8 mouse cellular contexts compared by ENCODE assay signal in genomic region chr4:155043289-155043625, GRCm38 (mm10). TPM values are rescaled to one million over a fixed set of nuclear protein-coding genes. Genes with fewer than 3 reads are reported as not detected.
DNase-seq lines count a peak whose midpoint lies in the region; ATAC-seq and TF ChIP-seq lines count a peak whose summit lies in the region.

No protein-coding gene starts in this region.

- peak overlapping the region; percentile 28 for H3K4me3 ChIP-seq in lung, embryonic 16.5 days (ENCODE audit: low read length)
- H3K4me3 ChIP-seq in lung, adult 2 months (replicated peaks; ENCODE audit: extremely low read depth, low read depth, low read length), result no peak overlapping the region
- 0 out of 2 replicates have a peak overlapping the region, but pooled peaks have one; percentile 9 for H3K4me3 ChIP-seq in intestine, postnatal 0 days (ENCODE audit: low read depth, low read length)
- peak overlapping the region; percentile 29 for H3K4me3 ChIP-seq in stomach, embryonic 14.5 days (ENCODE audit: low read depth, low read length)

- H3K4me1 ChIP-seq in lung, embryonic 16.5 days (replicated peaks; ENCODE audit: control insufficient read depth, insufficient read depth, low read length), result no peaks in the 10 kb centered on the region
- H3K4me1 ChIP-seq in lung, adult 2 months (ENCODE audit: control insufficient read depth, insufficient read depth, low read length), result no peaks in the 10 kb centered on the region
- no peaks in the 10 kb centered on the region for H3K4me1 ChIP-seq in intestine, postnatal 0 days (replicated peaks; ENCODE audit: control insufficient read depth, insufficient read depth, low read length)
- H3K4me1 ChIP-seq in stomach, embryonic 14.5 days (ENCODE audit: control insufficient read depth, insufficient read depth, low read length), result no peaks in the 10 kb centered on the region

- H3K4me2 ChIP-seq in lung, embryonic 16.5 days (ENCODE audit: low read depth, low read length), result peak overlapping the region; percentile 54
- peak overlapping the region; percentile 25 for H3K4me2 ChIP-seq in intestine, postnatal 0 days (replicated peaks; ENCODE audit: low read depth)
- H3K4me2 ChIP-seq in stomach, embryonic 14.5 days (replicated peaks; ENCODE audit: low read depth, low read length), result peak overlapping the region; percentile 59

- peaks cover 36% of the 10 kb centered on the region for H3K27me3 ChIP-seq in lung, embryonic 16.5 days (ENCODE audit: control insufficient read depth, insufficient read depth, low read depth, low read length)
- peaks cover 8% of the 10 kb centered on the region; the same call in 1 of the 2 replicates for H3K27me3 ChIP-seq in intestine, postnatal 0 days (replicated peaks; ENCODE audit: control insufficient read depth, insufficient read depth, low read length)
- H3K27me3 ChIP-seq in stomach, embryonic 14.5 days (ENCODE audit: control insufficient read depth, insufficient read depth, low read length), result peaks cover 28% of the 10 kb centered on the region

- H3K36me3 ChIP-seq in lung, embryonic 16.5 days (ENCODE audit: control insufficient read depth, insufficient read depth, low read length), result no peaks in the 10 kb centered on the region
- peaks cover 7% of the 10 kb centered on the region for H3K36me3 ChIP-seq in intestine, postnatal 0 days (ENCODE audit: control insufficient read depth, insufficient read depth)
- H3K36me3 ChIP-seq in stomach, embryonic 14.5 days (ENCODE audit: control insufficient read depth, insufficient read depth, low read length), result no peaks in the 10 kb centered on the region

- no peak overlapping the region for H3K9ac ChIP-seq in lung, embryonic 16.5 days (ENCODE audit: low read length)
- H3K9ac ChIP-seq in intestine, postnatal 0 days (ENCODE audit: low read depth, low read length), result no peak overlapping the region
- no peak overlapping the region for H3K9ac ChIP-seq in stomach, embryonic 14.5 days (replicated peaks; ENCODE audit: low read depth, low read length)

- H3K27ac ChIP-seq in lung, embryonic 16.5 days (ENCODE audit: low read length), result no peak overlapping the region
- H3K27ac ChIP-seq in intestine, postnatal 0 days (ENCODE audit: low read depth, low read length), result no peak overlapping the region
- H3K27ac ChIP-seq in stomach, embryonic 14.5 days (ENCODE audit: low read length), result no peak overlapping the region

- peak; percentile 69 for DNase-seq in cerebellum, adult 9-11 months
- no peak for DNase-seq in cerebellum, adult 8-10 months
- DNase-seq in lung, adult 2 months, result no peak
- no peak for DNase-seq in frontal cortex, postnatal 14 days (ENCODE audit: low spot score in 2 of 2)
- DNase-seq in urinary bladder, postnatal 36 days (ENCODE audit: low spot score in 2 of 2), result no peak

- no peak for TF ChIP-seq CTCF in lung, adult 2 months (IDR thresholded peaks at IDR 0.05; ENCODE audit: insufficient read depth, low read length)
- no peak for TF ChIP-seq CTCF in intestine, postnatal 0 days (IDR thresholded peaks at IDR 0.05; ENCODE audit: low read depth)

- TF ChIP-seq POLR2A in lung, adult 2 months (IDR thresholded peaks at IDR 0.05; ENCODE audit: borderline replicate concordance, extremely low read depth, low read depth, low read length), result no peak

- H3K9me3 ChIP-seq in lung, embryonic 16.5 days (ENCODE audit: control insufficient read depth, low read length), result no peaks in the 10 kb centered on the region
- H3K9me3 ChIP-seq in intestine, postnatal 0 days (ENCODE audit: control insufficient read depth), result no peaks in the 10 kb centered on the region
- H3K9me3 ChIP-seq in stomach, embryonic 14.5 days (ENCODE audit: control insufficient read depth, low read depth, low read length), result no peaks in the 10 kb centered on the region

- WGBS in lung, embryonic 16.5 days, result under 1% methylated on average over 25 of the region's 25 CpGs
- WGBS in lung, adult 2 months, result 5% methylated on average over 25 of the region's 25 CpGs
- WGBS in intestine, postnatal 0 days, result 27% methylated on average over 24 of the region's 25 CpGs
- WGBS in stomach, embryonic 14.5 days, result 2% methylated on average over 19 of the region's 25 CpGs

- ATAC-seq in lung, embryonic 16.5 days (ENCODE audit: low read depth), result no peak
- ATAC-seq in intestine, postnatal 0 days, result no peak
- no peak for ATAC-seq in stomach, embryonic 14.5 days (ENCODE audit: insufficient number of reproducible peaks, insufficient read depth, low FRiP score, low read depth)

RNA-seq across cellular contexts. Expression of gene Plch2, which starts 13.3 kb away (rescaled TPM):
- 11.4 and 14.9 TPM in 2 replicates for polyA plus RNA-seq in lung, embryonic 16.5 days (2015; fragmentation: Nextera tagmentation; extraction: Ambion mirVana)
- polyA plus RNA-seq in lung, adult 2 months (2012; rRNA removed), result 15.1 and 23.9 TPM in 2 replicates
- polyA plus RNA-seq in intestine, postnatal 0 days (2015; fragmentation: Nextera tagmentation; extraction: Ambion mirVana), result 5.3 and 5.7 TPM in 2 replicates
- 25.1 and 25.9 TPM in 2 replicates for polyA plus RNA-seq in stomach, embryonic 14.5 days (2014; fragmentation: Nextera tagmentation; extraction: Ambion mirVana)

RNA-seq across cellular contexts. Expression of gene Pex10, which starts 23.6 kb away (rescaled TPM):
- polyA plus RNA-seq in lung, embryonic 16.5 days (2015; fragmentation: Nextera tagmentation; extraction: Ambion mirVana), result 26.8 and 27.4 TPM in 2 replicates
- polyA plus RNA-seq in lung, adult 2 months (2012; rRNA removed), result 20.8 and 23.7 TPM in 2 replicates
- polyA plus RNA-seq in intestine, postnatal 0 days (2015; fragmentation: Nextera tagmentation; extraction: Ambion mirVana), result 11.7 and 12.9 TPM in 2 replicates
- polyA plus RNA-seq in stomach, embryonic 14.5 days (2014; fragmentation: Nextera tagmentation; extraction: Ambion mirVana), result 6.5 and 6.7 TPM in 2 replicates

RNA-seq across cellular contexts. Expression of gene Rer1, which starts 42.9 kb away (rescaled TPM):
- 150 and 157 TPM in 2 replicates for polyA plus RNA-seq in lung, embryonic 16.5 days (2015; fragmentation: Nextera tagmentation; extraction: Ambion mirVana)
- 76.1 and 85.9 TPM in 2 replicates for polyA plus RNA-seq in lung, adult 2 months (2012; rRNA removed)
- 277 and 297 TPM in 2 replicates for polyA plus RNA-seq in intestine, postnatal 0 days (2015; fragmentation: Nextera tagmentation; extraction: Ambion mirVana)
- 174 and 183 TPM in 2 replicates for polyA plus RNA-seq in stomach, embryonic 14.5 days (2014; fragmentation: Nextera tagmentation; extraction: Ambion mirVana)

RNA-seq across cellular contexts. Expression of gene Morn1, which starts 43.1 kb away (rescaled TPM):
- 6.3 and 6.9 TPM in 2 replicates for polyA plus RNA-seq in lung, embryonic 16.5 days (2015; fragmentation: Nextera tagmentation; extraction: Ambion mirVana)
- 14.2 and 15.5 TPM in 2 replicates for polyA plus RNA-seq in lung, adult 2 months (2012; rRNA removed)
- 1.8 and 2.2 TPM in 2 replicates for polyA plus RNA-seq in intestine, postnatal 0 days (2015; fragmentation: Nextera tagmentation; extraction: Ambion mirVana)
- polyA plus RNA-seq in stomach, embryonic 14.5 days (2014; fragmentation: Nextera tagmentation; extraction: Ambion mirVana), result 4.1 and 4.8 TPM in 2 replicates
